Mouse (Mus musculus) A20 (cell line): ENCODE measurements around the gene Aox2.

Experiments used
- DNase-seq: peaks from one replicate; pipeline ENCODE4 v3.0.0-alpha.2; 2011; ENCODE audit warnings: low read depth, low spot score

The Aox2 gene

GRCm38 (mm10) chr1:58397731-58398130, 119.6 kb downstream of the Aox2 start:
- DNase-seq, result no peak

GRCm38 (mm10) chr1:58401396-58401795, 123.3 kb downstream of the Aox2 start:
- DNase-seq, result no peak

GRCm38 (mm10) chr1:58403745-58404144, 125.6 kb downstream of the Aox2 start:
- no peak for DNase-seq

GRCm38 (mm10) chr1:58407321-58407720, 129.2 kb downstream of the Aox2 start:
- no peak for DNase-seq

GRCm38 (mm10) chr1:58408141-58408540, 130.0 kb downstream of the Aox2 start:
- peak; percentile 19 for DNase-seq

GRCm38 (mm10) chr1:58409553-58410197, 131.5 kb downstream of the Aox2 start:
- peak; percentile 37 for DNase-seq

GRCm38 (mm10) chr1:58410198-58410588, 132.1 kb downstream of the Aox2 start:
- DNase-seq, result no peak

- DNase-seq, result peak; percentile 8
These were observed 132.7 kb downstream of the Aox2 start for GRCm38 (mm10) chr1:58410776-58411175.

GRCm38 (mm10) chr1:58415442-58415841, 137.3 kb downstream of the Aox2 start:
- peak; percentile 30 for DNase-seq

GRCm38 (mm10) chr1:58416048-58416447, 137.9 kb downstream of the Aox2 start:
- DNase-seq, result no peak

GRCm38 (mm10) chr1:58420032-58420431, 141.9 kb downstream of the Aox2 start:
- no peak for DNase-seq

- DNase-seq, result no peak
These were observed 142.8 kb downstream of the Aox2 start for GRCm38 (mm10) chr1:58420961-58421360.

- DNase-seq, result peak; percentile 77
These were observed 144.8 kb downstream of the Aox2 start for GRCm38 (mm10) chr1:58422879-58423278.

- peak; percentile 95 for DNase-seq
These were observed 145.5 kb downstream of the Aox2 start, which contains the start of gene Clk1 for GRCm38 (mm10) chr1:58423371-58424248. Clk1 (minus strand) TSS chr1:58424066.

- DNase-seq, result no peak
These were observed 146.4 kb downstream of the Aox2 start for GRCm38 (mm10) chr1:58424551-58424950.
